Mouse (Mus musculus) heart, embryonic 15.5 days (tissue): Measurements from ENCODE around the gene Erlin1. TPM values are rescaled to one million over a fixed set of nuclear protein-coding genes. Genes with fewer than 3 reads are reported as not detected.

Experiments
- ATAC-seq: fragments of 200-750 bp; cut with Nextera tagmentation; replicated peaks from 2 replicates; pipeline ENCODE4 v1.8.0; 2017; ENCODE audit warnings: low read depth, moderate TSS enrichment; ENCODE audit not compliant: insufficient number of reproducible peaks, insufficient read depth, low FRiP score
- H3K27ac ChIP-seq: fragments of 300-500 bp; sonication (generic); 2 replicates; pipeline ENCODE4 v1.5.1; 2015; ENCODE audit warnings: mild to moderate bottlenecking, inconsistent platforms
- H3K27me3 ChIP-seq: fragments of 300-500 bp; sonication (generic); 2 replicates; pipeline ENCODE4 v1.6.1; 2015; ENCODE audit warnings: inconsistent platforms
- H3K36me3 ChIP-seq: fragments of 300-500 bp; sonication (generic); 2 replicates; pipeline ENCODE4 v1.6.1; 2015; ENCODE audit warnings: mild to moderate bottlenecking, inconsistent platforms
- H3K4me1 ChIP-seq: fragments of 300-500 bp; sonication (generic); replicated peaks from 2 replicates; pipeline ENCODE4 v1.6.1; 2015; ENCODE audit warnings: inconsistent platforms
- H3K4me2 ChIP-seq: fragments of 300-500 bp; sonication (generic); 2 replicates; pipeline ENCODE4 v1.6.1; 2015; ENCODE audit warnings: inconsistent platforms, mild to moderate bottlenecking, moderate library complexity
- H3K4me3 ChIP-seq: fragments of 300-500 bp; sonication (generic); 2 replicates; pipeline ENCODE4 v1.5.1; 2015; ENCODE audit warnings: mild to moderate bottlenecking, inconsistent platforms
- H3K9ac ChIP-seq: fragments of 300-500 bp; sonication (generic); 2 replicates; pipeline ENCODE4 v1.6.1; 2015; ENCODE audit warnings: mild to moderate bottlenecking, inconsistent platforms
- H3K9me3 ChIP-seq: fragments of 300-500 bp; sonication (generic); replicated peaks from 2 replicates; pipeline ENCODE4 v1.6.1; 2016; ENCODE audit warnings: inconsistent platforms
- WGBS: fragments of 180-500 bp; shearing (Covaris S2); methylation state at CpG from one replicate; pipeline ENCODE4 v1.1.7; 2015; ENCODE audit warnings: mixed read lengths; 5-methylcytosine and 5-hydroxymethylcytosine counted together
- polyA plus RNA-seq: library from polyadenylated mRNA; unstranded; fragments of >200 nt; fragmentation: Nextera tagmentation; extraction: Ambion mirVana; gene quantifications from 2 replicates; pipeline ENCODE4 v1.2.1, GENCODE M21; 2015

Erlin1 gene
- polyA plus RNA-seq, 1 experiment from 2014 or later: 14.0 TPM

DNA sequence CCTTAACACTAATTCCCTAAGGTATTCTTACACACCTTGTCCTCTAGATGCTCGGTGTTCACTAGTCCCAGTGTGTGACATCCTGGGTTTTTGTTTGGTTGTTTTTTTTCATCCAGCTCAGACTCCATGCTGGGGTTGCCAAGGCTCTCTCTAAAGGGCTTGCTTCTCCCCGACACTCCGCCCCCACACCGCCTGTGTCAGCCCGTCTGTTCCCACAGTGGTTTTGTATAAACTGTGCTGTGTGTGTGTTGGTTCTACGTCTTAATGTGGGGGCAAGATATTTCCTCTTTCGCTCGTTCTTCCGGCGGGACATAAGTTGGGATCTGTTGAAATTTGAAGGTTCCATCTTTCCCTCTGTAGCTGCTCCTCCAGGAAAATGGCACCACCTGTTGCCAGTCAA lies 71.5 kb downstream of the Erlin1 start:
- 84% methylated on average over 10 of the region's 10 CpGs for WGBS
- no peak for ATAC-seq

GRCm38 (mm10) chr19:43995427-43995826 lies 74.2 kb downstream of the Erlin1 start:
- H3K36me3 ChIP-seq: no peaks in the 10 kb centered on the region
- no peak overlapping the region for H3K9ac ChIP-seq
- H3K27me3 ChIP-seq: no peaks in the 10 kb centered on the region
- no peaks in the 10 kb centered on the region for H3K9me3 ChIP-seq
- H3K4me3 ChIP-seq: no peak overlapping the region
- H3K4me2 ChIP-seq: no peak overlapping the region
- 27% methylated on average over 7 of the region's 7 CpGs for WGBS
- no peak overlapping the region for H3K27ac ChIP-seq
- peak; percentile 73 for ATAC-seq
- peaks cover 5% of the 10 kb centered on the region; the same call in 1 of the 2 replicates for H3K4me1 ChIP-seq

More for the DNA sequence above, 71.5 kb downstream of the Erlin1 start:
- H3K36me3 ChIP-seq: no peaks in the 10 kb centered on the region
- no peaks in the 10 kb centered on the region for H3K27me3 ChIP-seq
- H3K9ac ChIP-seq: no peak overlapping the region
- H3K4me3 ChIP-seq: no peak overlapping the region
- H3K4me2 ChIP-seq: no peak overlapping the region
- H3K4me1 ChIP-seq: peaks cover 5% of the 10 kb centered on the region; the same call in 1 of the 2 replicates
- no peaks in the 10 kb centered on the region for H3K9me3 ChIP-seq
- no peak overlapping the region for H3K27ac ChIP-seq

GRCm38 (mm10) chr19:43992464-43992863 lies 77.1 kb downstream of the Erlin1 start:
- no peak for ATAC-seq
- no peak overlapping the region for H3K4me2 ChIP-seq

GRCm38 (mm10) chr19:43990362-43990761 lies 79.2 kb downstream of the Erlin1 start:
- Histone ChIP-seq H3K36me3 (no peaks in the 10 kb centered on the region), H3K9ac (no peak overlapping the region), H3K27ac (no peak overlapping the region), H3K9me3 (no peaks in the 10 kb centered on the region), H3K27me3 (peaks cover 5% of the 10 kb centered on the region; the same call in 1 of the 2 replicates), H3K4me2 (no peak overlapping the region), H3K4me3 (no peak overlapping the region), H3K4me1 (peaks cover 5% of the 10 kb centered on the region; the same call in 1 of the 2 replicates)
- ATAC-seq: no peak
- WGBS: 79% methylated on average over 8 of the region's 8 CpGs

More at GRCm38 (mm10) chr19:43992464-43992863, 77.1 kb downstream of the Erlin1 start:
- no peak overlapping the region for H3K27ac ChIP-seq
- H3K9me3 ChIP-seq: no peaks in the 10 kb centered on the region
- H3K4me3 ChIP-seq: no peak overlapping the region
- H3K27me3 ChIP-seq: no peaks in the 10 kb centered on the region
- peaks cover 5% of the 10 kb centered on the region; the same call in 1 of the 2 replicates for H3K4me1 ChIP-seq
- WGBS: 57% methylated on average over 4 of the region's 4 CpGs
- H3K36me3 ChIP-seq: no peaks in the 10 kb centered on the region
- no peak overlapping the region for H3K9ac ChIP-seq

- H3K36me3 ChIP-seq: no peaks in the 10 kb centered on the region
- 28% methylated on average over 30 of the region's 30 CpGs for WGBS
- H3K27ac ChIP-seq: no peak within 1 kb of the TSS
- H3K9me3 ChIP-seq: no peaks in the 10 kb centered on the region
- H3K27me3 ChIP-seq: peaks cover 9% of the 10 kb centered on the region; the same call in 1 of the 2 replicates
- no peaks in the 10 kb centered on the region; the same call in 1 of the 2 replicates for H3K4me1 ChIP-seq
- peak within 1 kb of the TSS; percentile 48 for H3K4me2 ChIP-seq
- H3K4me3 ChIP-seq: peak within 1 kb of the TSS; percentile 17
- no peak within 1 kb of the TSS for H3K9ac ChIP-seq
- ATAC-seq: no peak
Observed at GRCm38 (mm10) chr19:43986069-43986794, 83.4 kb downstream of the Erlin1 start, which contains the start of gene Cpn1. Gene Cpn1, minus strand, starts transcription at chr19:43986556.

Other genes starting within 250 kb of the Erlin1 start
- 8.5 and 11.1 TPM in 2 replicates for gene Dnmbp, start 129.6 kb downstream of the Erlin1 start, polyA plus RNA-seq
- gene Cpn1, start 83.2 kb downstream of the Erlin1 start, polyA plus RNA-seq: 0.63 and 0.87 TPM in 2 replicates
- 0.20 TPM in 1 of 2 replicates, not detected in the other for gene Cyp2c23, start 40.6 kb downstream of the Erlin1 start, polyA plus RNA-seq
- gene Chuk, start 37.7 kb upstream of the Erlin1 start, polyA plus RNA-seq: 26.7 and 28.4 TPM in 2 replicates
- gene Cwf19l1, start 66.1 kb upstream of the Erlin1 start, polyA plus RNA-seq: 15.8 and 16.0 TPM in 2 replicates
- gene Bloc1s2, start 76.7 kb upstream of the Erlin1 start, polyA plus RNA-seq: 53.0 and 53.5 TPM in 2 replicates
- gene Pkd2l1, start 122.7 kb upstream of the Erlin1 start, polyA plus RNA-seq: not detected in 2 replicates
- gene Scd3, start 133.5 kb upstream of the Erlin1 start, polyA plus RNA-seq: 0.25 and 0.29 TPM in 2 replicates
- gene Scd2, start 223.9 kb upstream of the Erlin1 start, polyA plus RNA-seq: 131 and 164 TPM in 2 replicates